Mouse (Mus musculus) liver, postnatal 0 days (tissue): ENCODE results near the gene Stac.

Experiments used
- CTCF ChIP-seq: sonication (generic); IDR thresholded peaks from 2 replicates; pipeline ENCODE4 v1.5.1; 2016; ENCODE audit warnings: antibody characterized with exemption, low read depth
- EP300 ChIP-seq: IDR thresholded peaks from 2 replicates; pipeline ENCODE4 v1.6.1; 2016; ENCODE audit warnings: antibody characterized with exemption, low read depth, mild to moderate bottlenecking

DNA sequence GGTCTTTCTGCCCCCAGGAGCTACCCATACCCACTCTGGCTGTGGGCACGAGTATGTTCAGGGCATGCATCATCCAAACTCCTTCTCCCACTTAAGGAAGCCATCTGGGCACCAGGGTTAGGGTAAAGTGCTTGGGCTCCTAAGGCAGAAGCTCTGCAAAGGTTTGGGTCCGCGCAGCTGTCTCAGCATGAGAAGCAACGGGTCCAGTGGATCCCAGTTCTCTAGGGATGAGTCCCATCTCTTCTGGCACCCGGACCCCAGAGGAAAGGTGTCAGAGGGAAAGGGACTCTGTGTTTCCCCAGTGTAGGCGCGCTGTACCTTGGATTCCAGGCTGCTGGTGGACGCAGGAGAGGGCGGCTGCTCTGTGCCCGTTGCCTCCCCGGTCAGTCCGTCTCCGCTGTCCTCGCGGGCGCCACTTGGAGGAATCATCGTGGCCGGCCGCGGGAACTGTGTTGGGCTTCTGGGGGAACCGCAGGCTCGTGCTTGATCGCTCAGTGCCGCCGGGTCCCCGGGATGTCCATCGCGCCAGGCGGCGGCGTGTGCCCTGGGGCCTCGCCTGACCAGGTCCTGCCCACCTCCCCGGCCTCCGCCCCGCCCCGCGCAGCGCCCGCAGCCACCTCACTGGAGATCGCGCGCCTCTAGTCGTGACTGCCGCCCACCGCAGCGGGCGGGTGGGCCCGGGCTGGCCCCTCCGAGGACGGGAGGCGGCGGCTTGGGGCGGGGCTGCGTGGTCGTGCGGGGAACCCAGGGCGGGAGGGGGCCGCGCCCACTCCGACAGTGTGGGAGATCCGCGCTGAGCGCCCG lies at the start of gene Stac:
- TF ChIP-seq EP300 (no peak), CTCF (no peak)
